Mouse (Mus musculus): ENCODE results near the gene 9030025P20Rik. TPM values are rescaled to one million over a fixed set of nuclear protein-coding genes. Genes with fewer than 3 reads are reported as not detected.
"Not testable (repeated sequence)": the region's sequence is repeated elsewhere in the genome, so short reads cannot be mapped to it uniquely, and the experiment has no call there.

The 9030025P20Rik gene
- 1 to 10 TPM; 1.7 to 3.5 TPM for total RNA-seq (2021)
- long read RNA-seq, experiment 1, partial matches to known transcripts: 1 of 1 reads
- long read RNA-seq, experiment 1, other reads (novel, unspliced or antisense): 0 of 1 reads
- long read RNA-seq, experiment 2, partial matches to known transcripts: 1 of 1 reads
- long read RNA-seq, experiment 2, other reads (novel, unspliced or antisense): 0 of 1 reads

- DNase-seq (ENCODE audit: low spot score): not testable (repeated sequence)
Measured at GRCm38 (mm10) chr17:14978362-14979038, at the start of gene 9030025P20Rik, which contains the start of gene Gm3417. TSS of gene 9030025P20Rik (plus strand) at chr17:14978468. TSS of gene Gm3417 (minus strand) at chr17:14978790.

GRCm38 (mm10) chr17:14928631-14929030 is 49.6 kb upstream of the 9030025P20Rik start:
- DNase-seq (ENCODE audit: low spot score): no peak

GRCm38 (mm10) chr17:14930697-14931096 is 47.6 kb upstream of the 9030025P20Rik start:
- DNase-seq (ENCODE audit: low spot score): no peak

- no peak for DNase-seq (ENCODE audit: low spot score)
Measured at GRCm38 (mm10) chr17:14931469-14931868, 46.8 kb upstream of the 9030025P20Rik start.

- DNase-seq (ENCODE audit: low spot score): not testable (repeated sequence)
Measured at GRCm38 (mm10) chr17:14935280-14935679, 43.0 kb upstream of the 9030025P20Rik start.

- peak; percentile 56 for DNase-seq (ENCODE audit: low spot score)
Measured at GRCm38 (mm10) chr17:14935841-14936605, 42.2 kb upstream of the 9030025P20Rik start.

GRCm38 (mm10) chr17:14942181-14942580 is 36.1 kb upstream of the 9030025P20Rik start:
- not testable (repeated sequence) for DNase-seq (ENCODE audit: low spot score)

- peak; percentile 99 for DNase-seq (ENCODE audit: low spot score)
Measured at GRCm38 (mm10) chr17:14943009-14943728, 35.1 kb upstream of the 9030025P20Rik start, which contains the start of the genes Wdr27 and 1600012H06Rik. TSS of gene Wdr27 (minus strand) at chr17:14943158. TSS of gene 1600012H06Rik (plus strand) at chr17:14943184.

GRCm38 (mm10) chr17:14943729-14944059 is 34.6 kb upstream of the 9030025P20Rik start:
- DNase-seq (ENCODE audit: low spot score): no peak

GRCm38 (mm10) chr17:14944551-14944950 is 33.7 kb upstream of the 9030025P20Rik start:
- DNase-seq (ENCODE audit: low spot score): no peak

- no peak for DNase-seq (ENCODE audit: low spot score)
Measured at GRCm38 (mm10) chr17:14949161-14949827, 29.0 kb upstream of the 9030025P20Rik start.

GRCm38 (mm10) chr17:14953452-14953851 is 24.8 kb upstream of the 9030025P20Rik start:
- no peak for DNase-seq (ENCODE audit: low spot score)

- no peak for DNase-seq (ENCODE audit: low spot score)
Measured at GRCm38 (mm10) chr17:14958686-14959327, 19.5 kb upstream of the 9030025P20Rik start.

GRCm38 (mm10) chr17:14959979-14960378 is 18.3 kb upstream of the 9030025P20Rik start:
- no peak for DNase-seq (ENCODE audit: low spot score)

- DNase-seq (ENCODE audit: low spot score): peak; percentile 20
Measured at GRCm38 (mm10) chr17:14960520-14960919, 17.7 kb upstream of the 9030025P20Rik start.

- not testable (repeated sequence) for DNase-seq (ENCODE audit: low spot score)
Measured at GRCm38 (mm10) chr17:14960951-14961556, 17.2 kb upstream of the 9030025P20Rik start, which contains the start of gene Phf10. TSS of gene Phf10 (minus strand) at chr17:14961273.

GRCm38 (mm10) chr17:14961557-14962154 is 16.6 kb upstream of the 9030025P20Rik start:
- DNase-seq (ENCODE audit: low spot score): not testable (repeated sequence)

GRCm38 (mm10) chr17:14968373-14968913 is 9.8 kb upstream of the 9030025P20Rik start:
- not testable (repeated sequence) for DNase-seq (ENCODE audit: low spot score)
